Comparison of ENCODE assay signal across 41 mouse cellular contexts in genomic region chr1:170972494-170972893, GRCm38 (mm10). TPM values are rescaled to one million over a fixed set of nuclear protein-coding genes. Genes with fewer than 3 reads are reported as not detected.
"Had no signal": no experiment of that assay in that cellular context is flagged by ENCODE, and none has a peak within 500 bp of the region (broad histone marks: within the 10 kb centered on the region; RNA-seq: fewer than 3 reads in every experiment).

No protein-coding gene starts in this region.

- H3K4me3 ChIP-seq: heart, adult 2 months; heart, embryonic 13.5 days; heart, embryonic 15.5 days; hindbrain, embryonic 10.5 days; hindbrain, embryonic 12.5 days; intestine, embryonic 15.5 days; kidney, embryonic 15.5 days; limb, embryonic 13.5 days; limb, embryonic 15.5 days; liver, embryonic 12.5 days had no signal

- H3K36me3 ChIP-seq: heart, embryonic 13.5 days; heart, embryonic 15.5 days; hindbrain, embryonic 10.5 days; hindbrain, embryonic 12.5 days; intestine, embryonic 15.5 days; kidney, embryonic 15.5 days; limb, embryonic 13.5 days; limb, embryonic 15.5 days; liver, embryonic 12.5 days had no signal

- H3K27ac ChIP-seq: gastrocnemius, adult 2 months; heart, adult 2 months; heart, embryonic 13.5 days; heart, embryonic 15.5 days; hindbrain, embryonic 10.5 days; hindbrain, embryonic 12.5 days; hindbrain, embryonic 14.5 days; intestine, embryonic 15.5 days; kidney, embryonic 15.5 days; kidney, postnatal 0 days; limb, embryonic 13.5 days; limb, embryonic 15.5 days; liver, embryonic 12.5 days; liver, embryonic 14.5 days had no signal

- H3K4me1 ChIP-seq: heart, embryonic 13.5 days; heart, embryonic 15.5 days; hindbrain, embryonic 10.5 days; hindbrain, embryonic 12.5 days; intestine, embryonic 15.5 days; kidney, embryonic 15.5 days; limb, embryonic 13.5 days; limb, embryonic 15.5 days; liver, embryonic 12.5 days had no signal

- H3K9me3 ChIP-seq: heart, embryonic 13.5 days; heart, embryonic 15.5 days; hindbrain, embryonic 10.5 days; hindbrain, embryonic 12.5 days; intestine, embryonic 15.5 days; kidney, embryonic 15.5 days; limb, embryonic 13.5 days; limb, embryonic 15.5 days; liver, embryonic 12.5 days had no signal

- DNase-seq: gastrocnemius, adult 2 months; gastrocnemius, postnatal 10 days; gastrocnemius, postnatal 25 days; heart, adult 2 months; heart, postnatal 14 days; heart, postnatal 36 days; kidney, adult 2 months; kidney, adult 9 months; kidney, postnatal 14 days; kidney, postnatal 36 days; layer of hippocampus, adult 9-11 months; layer of hippocampus, postnatal 36 days; left cerebral cortex, postnatal 4 days had no signal

- H3K9ac ChIP-seq: heart, embryonic 13.5 days; heart, embryonic 15.5 days; hindbrain, embryonic 12.5 days; hindbrain, embryonic 14.5 days; intestine, embryonic 15.5 days; kidney, embryonic 15.5 days; limb, embryonic 13.5 days; limb, embryonic 15.5 days; liver, embryonic 12.5 days; liver, embryonic 14.5 days had no signal

- H3K27me3 ChIP-seq: heart, embryonic 15.5 days; hindbrain, embryonic 12.5 days; intestine, embryonic 15.5 days; kidney, embryonic 15.5 days; limb, embryonic 13.5 days; limb, embryonic 15.5 days; liver, embryonic 12.5 days had no signal

RNA-seq across cellular contexts. Expression of gene Fcrla, which starts 45.1 kb away (rescaled TPM):
- total RNA-seq: gastrocnemius, adult 2 months; gastrocnemius, postnatal 25 days; granulocyte monocyte progenitor cell, adult 5-6 weeks; layer of hippocampus, adult 18-20 months; layer of hippocampus, adult 8-10 months; layer of hippocampus, postnatal 36 days; left cerebral cortex, adult 18-20 months; left cerebral cortex, adult 8-10 months; left cerebral cortex, postnatal 10 days; left cerebral cortex, postnatal 25 days; left cerebral cortex, postnatal 4 days had no signal
- polyA plus RNA-seq: frontal cortex, adult 2 months; hindbrain, embryonic 10.5 days; hindbrain, embryonic 12.5 days; hindbrain, embryonic 14.5 days; hindbrain, embryonic 16.5 days; intestine, embryonic 15.5 days; intestine, postnatal 0 days; kidney, embryonic 15.5 days; kidney, postnatal 0 days; limb, embryonic 11.5 days; limb, embryonic 13.5 days had no signal

RNA-seq across cellular contexts. Expression of gene Fcgr4, which starts 46.2 kb away (rescaled TPM):
- total RNA-seq: gastrocnemius, adult 2 months; gastrocnemius, postnatal 25 days; layer of hippocampus, postnatal 14 days; left cerebral cortex, adult 18-20 months; left cerebral cortex, postnatal 10 days; left cerebral cortex, postnatal 25 days; left cerebral cortex, postnatal 4 days had no signal
- polyA plus RNA-seq: heart, embryonic 11.5 days; inflammation-experienced regulatory T-cells, adult 6 months had no signal

RNA-seq across cellular contexts. Expression of gene Fcrlb, which starts 59.8 kb away (rescaled TPM):
- total RNA-seq: gastrocnemius, adult 2 months; gastrocnemius, postnatal 10 days; gastrocnemius, postnatal 25 days; gastrocnemius, postnatal 4 days; granulocyte monocyte progenitor cell, adult 5-6 weeks; heart, adult 2 months; heart, postnatal 14 days; heart, postnatal 36 days; left cerebral cortex, postnatal 4 days had no signal
- polyA plus RNA-seq: heart, adult 2 months; heart, embryonic 11.5 days; heart, embryonic 13.5 days; heart, embryonic 15.5 days; heart, postnatal 0 days; hindbrain, embryonic 10.5 days; hindbrain, embryonic 12.5 days; inflammation-experienced regulatory T-cells, adult 6 months; kidney, embryonic 15.5 days; limb, embryonic 11.5 days had no signal
